Mouse (Mus musculus) ES-Bruce4 (cell line): ENCODE measurements at regions not wholly inside any gene's neighbourhood (a gene's known extent, or its start where the extent isn't known, plus 50 kb on each side); places are given as distances from the start of the nearest gene placed in this dataset.

Source experiments
- H3K27ac ChIP-seq: 2 replicates; pipeline ENCODE4 v1.5.1; 2012; ENCODE audit warnings: low read length, inconsistent platforms; ENCODE audit not compliant: insufficient read depth
- H3K27me3 ChIP-seq: 2 replicates; pipeline ENCODE4 v1.6.1; 2012; ENCODE audit warnings: mild to moderate bottlenecking, low read length, inconsistent platforms; ENCODE audit not compliant: control insufficient read depth, poor library complexity, insufficient read depth, severe bottlenecking
- H3K36me3 ChIP-seq: 2 replicates; pipeline ENCODE4 v1.6.1; 2012; ENCODE audit warnings: inconsistent platforms, mild to moderate bottlenecking, low read length, moderate library complexity; ENCODE audit not compliant: control insufficient read depth, poor library complexity, insufficient read depth, severe bottlenecking
- H3K4me1 ChIP-seq: one replicate; pipeline ENCODE4 v1.8.1; 2011; ENCODE audit warnings: low read length; ENCODE audit not compliant: control insufficient read depth, insufficient read depth
- H3K4me3 ChIP-seq: 2 replicates; pipeline ENCODE4 v1.5.1; 2011; ENCODE audit warnings: low read depth, mild to moderate bottlenecking, low read length
- H3K9ac ChIP-seq: 2 replicates; pipeline ENCODE4 v1.6.1; 2012; ENCODE audit warnings: low read depth, mild to moderate bottlenecking, inconsistent platforms; ENCODE audit not compliant: poor library complexity, severe bottlenecking
- H3K9me3 ChIP-seq: replicated peaks from 2 replicates; pipeline ENCODE4 v1.6.1; 2012; ENCODE audit warnings: mild to moderate bottlenecking, low read length, inconsistent platforms; ENCODE audit not compliant: control insufficient read depth, poor library complexity, insufficient read depth, severe bottlenecking
- CTCF ChIP-seq: IDR thresholded peaks from one replicate; pipeline ENCODE4 v1.8.1; 2011; ENCODE audit warnings: low read depth, low read length
- EP300 ChIP-seq: IDR thresholded peaks from 2 replicates; pipeline ENCODE4 v1.6.1; 2011; ENCODE audit warnings: low read depth, low read length; ENCODE audit not compliant: insufficient read depth
- POLR2A ChIP-seq: IDR thresholded peaks from one replicate; pipeline ENCODE4 v1.8.1; 2011; ENCODE audit warnings: low read length; ENCODE audit not compliant: insufficient read depth

- no peak overlapping the region for H3K27ac ChIP-seq
- H3K4me1 ChIP-seq = no peaks in the 10 kb centered on the region
- no peaks in the 10 kb centered on the region for H3K9me3 ChIP-seq
- H3K4me3 ChIP-seq = no peak overlapping the region
- no peak overlapping the region for H3K9ac ChIP-seq
- no peaks in the 10 kb centered on the region for H3K27me3 ChIP-seq
- no peak for TF ChIP-seq POLR2A
- TF ChIP-seq CTCF = no peak
- no peak for TF ChIP-seq EP300
- H3K36me3 ChIP-seq = no peaks in the 10 kb centered on the region
Observed at GRCm38 (mm10) chr15:72232355-72232754, 1602.0 kb upstream of the Gm6569 start.

GRCm38 (mm10) chr15:72264619-72265018 lies 1569.7 kb upstream of the Gm6569 start:
- no peaks in the 10 kb centered on the region for H3K36me3 ChIP-seq
- no peak overlapping the region for H3K27ac ChIP-seq
- TF ChIP-seq POLR2A (no peak), CTCF (no peak), EP300 (no peak)
- H3K9ac ChIP-seq = no peak overlapping the region
- no peaks in the 10 kb centered on the region for H3K9me3 ChIP-seq
- H3K4me1 ChIP-seq = no peaks in the 10 kb centered on the region
- no peaks in the 10 kb centered on the region for H3K27me3 ChIP-seq
- no peak overlapping the region for H3K4me3 ChIP-seq

GRCm38 (mm10) chr15:72283846-72284245 lies 1550.5 kb upstream of the Gm6569 start:
- no peak for TF ChIP-seq POLR2A
- no peak overlapping the region for H3K27ac ChIP-seq
- H3K9me3 ChIP-seq = no peaks in the 10 kb centered on the region

GRCm38 (mm10) chr15:72296648-72297047 lies 1537.7 kb upstream of the Gm6569 start:
- Histone ChIP-seq H3K27ac (no peak overlapping the region), H3K9ac (no peak overlapping the region), H3K9me3 (no peaks in the 10 kb centered on the region), H3K4me3 (no peak overlapping the region), H3K36me3 (no peaks in the 10 kb centered on the region), H3K4me1 (no peaks in the 10 kb centered on the region), H3K27me3 (no peaks in the 10 kb centered on the region)
- TF ChIP-seq POLR2A = no peak
- TF ChIP-seq CTCF = no peak
- no peak for TF ChIP-seq EP300

More at GRCm38 (mm10) chr15:72283846-72284245, 1550.5 kb upstream of the Gm6569 start:
- Histone ChIP-seq H3K36me3 (no peaks in the 10 kb centered on the region), H3K9ac (no peak overlapping the region), H3K4me3 (no peak overlapping the region), H3K4me1 (no peaks in the 10 kb centered on the region), H3K27me3 (no peaks in the 10 kb centered on the region; the same call in 1 of the 2 replicates)

GRCm38 (mm10) chr15:72312417-72312816 lies 1521.9 kb upstream of the Gm6569 start:
- Histone ChIP-seq H3K27ac (no peak overlapping the region), H3K4me1 (no peaks in the 10 kb centered on the region), H3K9ac (no peak overlapping the region), H3K27me3 (no peaks in the 10 kb centered on the region), H3K36me3 (no peaks in the 10 kb centered on the region), H3K4me3 (no peak overlapping the region), H3K9me3 (no peaks in the 10 kb centered on the region)
- TF ChIP-seq POLR2A (no peak), CTCF (no peak), EP300 (no peak)

GRCm38 (mm10) chr15:72321528-72321927 lies 1512.8 kb upstream of the Gm6569 start:
- no peaks in the 10 kb centered on the region for H3K4me1 ChIP-seq
- no peak overlapping the region for H3K4me3 ChIP-seq
- H3K27ac ChIP-seq = no peak overlapping the region
- no peaks in the 10 kb centered on the region for H3K36me3 ChIP-seq
- no peaks in the 10 kb centered on the region for H3K27me3 ChIP-seq
- no peak overlapping the region for H3K9ac ChIP-seq
- TF ChIP-seq EP300 (no peak), POLR2A (no peak), CTCF (no peak)
- peaks cover 2% of the 10 kb centered on the region; the same call in 1 of the 2 replicates for H3K9me3 ChIP-seq
